Mouse (Mus musculus) stomach, embryonic 16.5 days (tissue): Measurements from ENCODE around the gene Igf1r. TPM values are rescaled to one million over a fixed set of nuclear protein-coding genes. Genes with fewer than 3 reads are reported as not detected.

ENCODE experiments used
- ATAC-seq: fragments of 200-750 bp; cut with Nextera tagmentation; 2 replicates; pipeline ENCODE4 v1.8.0; 2017; ENCODE audit warnings: moderate number of reproducible peaks, moderate TSS enrichment; ENCODE audit not compliant: insufficient read depth, low FRiP score
- H3K27ac ChIP-seq: fragments of 300-500 bp; sonication (generic); 2 replicates; pipeline ENCODE4 v1.5.1; 2014; ENCODE audit warnings: low read length
- H3K27me3 ChIP-seq: fragments of 300-500 bp; sonication (generic); 2 replicates; pipeline ENCODE4 v1.6.1; 2014; ENCODE audit warnings: low read length, control low read depth, mixed read lengths; ENCODE audit not compliant: control insufficient read depth, insufficient read depth
- H3K36me3 ChIP-seq: fragments of 300-500 bp; sonication (generic); 2 replicates; pipeline ENCODE4 v1.6.1; 2014; ENCODE audit warnings: low read length; ENCODE audit not compliant: control insufficient read depth, insufficient read depth
- H3K4me1 ChIP-seq: fragments of 300-500 bp; sonication (generic); 2 replicates; pipeline ENCODE4 v1.6.1; 2014; ENCODE audit warnings: low read length, control low read depth, mixed read lengths; ENCODE audit not compliant: control insufficient read depth, insufficient read depth
- H3K4me2 ChIP-seq: fragments of 300-500 bp; sonication (generic); 2 replicates; pipeline ENCODE4 v1.6.1; 2014; ENCODE audit warnings: low read depth, low read length, mixed read lengths
- H3K4me3 ChIP-seq: fragments of 300-500 bp; sonication (generic); replicated peaks from 2 replicates; pipeline ENCODE4 v1.5.1; 2014; ENCODE audit warnings: mild to moderate bottlenecking, low read length
- H3K9ac ChIP-seq: fragments of 300-500 bp; sonication (generic); 2 replicates; pipeline ENCODE4 v1.6.1; 2014; ENCODE audit warnings: low read length
- H3K9me3 ChIP-seq: fragments of 300-500 bp; sonication (generic); replicated peaks from 2 replicates; pipeline ENCODE4 v1.6.1; 2016; ENCODE audit warnings: low read length, control low read depth; ENCODE audit not compliant: control insufficient read depth
- WGBS: fragments of 180-500 bp; shearing (Covaris S2); extraction: QIAGEN DNeasy Blood & Tissue Kit; methylation state at CpG from one replicate; pipeline ENCODE4 v1.1.7; 2014; 5-methylcytosine and 5-hydroxymethylcytosine counted together
- polyA plus RNA-seq: library from polyadenylated mRNA; unstranded; fragments of >200 nt; fragmentation: Nextera tagmentation; extraction: Ambion mirVana; gene quantifications from 2 replicates; pipeline ENCODE4 v1.2.1, GENCODE M21; 2015

Igf1r gene
- polyA plus RNA-seq, 1 experiment from 2014 or later: 15.0 TPM

GRCm38 (mm10) chr7:67989376-67989775, 36.7 kb downstream of the Igf1r start:
- WGBS: 50% methylated on average over 2 of the region's 2 CpGs
- Histone ChIP-seq H3K4me1 (peaks cover 25% of the 10 kb centered on the region), H3K27me3 (no peaks in the 10 kb centered on the region), H3K36me3 (no peaks in the 10 kb centered on the region), H3K9me3 (no peaks in the 10 kb centered on the region), H3K4me3 (no peak overlapping the region), H3K9ac (no peak overlapping the region), H3K27ac (no peak overlapping the region), H3K4me2 (no peak overlapping the region)
- ATAC-seq: no peak

- Histone ChIP-seq H3K27me3 (no peaks in the 10 kb centered on the region), H3K4me1 (peaks cover 21% of the 10 kb centered on the region), H3K4me3 (no peak overlapping the region), H3K27ac (no peak overlapping the region), H3K9me3 (no peaks in the 10 kb centered on the region), H3K4me2 (no peak overlapping the region), H3K9ac (no peak overlapping the region), H3K36me3 (no peaks in the 10 kb centered on the region)
- 83% methylated on average over 4 of the region's 4 CpGs for WGBS
- no peak for ATAC-seq
These were observed 41.0 kb downstream of the Igf1r start for GRCm38 (mm10) chr7:67993614-67994013.

DNA sequence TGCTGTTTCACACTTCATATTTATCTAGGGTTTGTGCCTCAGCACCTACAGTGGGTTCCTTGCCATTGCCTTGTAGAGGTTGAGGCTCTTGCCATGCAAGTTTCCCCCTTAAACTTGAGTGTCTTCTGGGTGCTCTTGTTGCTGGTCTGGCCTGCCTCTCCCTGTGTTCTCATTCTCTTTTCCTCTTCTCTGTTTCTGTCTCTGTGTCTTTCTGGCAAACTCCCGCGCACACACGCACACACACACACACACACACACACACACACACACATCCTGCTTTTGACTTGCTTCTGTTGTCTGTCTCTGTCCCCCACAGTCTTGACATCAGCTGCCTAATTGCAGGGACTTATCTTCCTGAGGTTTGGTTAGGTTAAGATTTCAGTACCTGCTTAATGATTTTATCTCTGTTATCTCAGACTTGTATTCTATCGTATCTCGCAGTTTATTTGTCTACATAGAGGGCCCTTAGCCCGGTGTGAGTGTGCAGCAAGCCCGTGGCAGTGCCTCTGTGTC, 41.8 kb downstream of the Igf1r start:
- Histone ChIP-seq H3K36me3 (no peaks in the 10 kb centered on the region), H3K4me1 (peaks cover 28% of the 10 kb centered on the region), H3K27ac (no peak overlapping the region), H3K4me3 (no peak overlapping the region), H3K4me2 (no peak overlapping the region), H3K27me3 (no peaks in the 10 kb centered on the region), H3K9ac (no peak overlapping the region), H3K9me3 (no peaks in the 10 kb centered on the region)
- 55% methylated on average over 7 of the region's 7 CpGs for WGBS
- no peak for ATAC-seq

DNA sequence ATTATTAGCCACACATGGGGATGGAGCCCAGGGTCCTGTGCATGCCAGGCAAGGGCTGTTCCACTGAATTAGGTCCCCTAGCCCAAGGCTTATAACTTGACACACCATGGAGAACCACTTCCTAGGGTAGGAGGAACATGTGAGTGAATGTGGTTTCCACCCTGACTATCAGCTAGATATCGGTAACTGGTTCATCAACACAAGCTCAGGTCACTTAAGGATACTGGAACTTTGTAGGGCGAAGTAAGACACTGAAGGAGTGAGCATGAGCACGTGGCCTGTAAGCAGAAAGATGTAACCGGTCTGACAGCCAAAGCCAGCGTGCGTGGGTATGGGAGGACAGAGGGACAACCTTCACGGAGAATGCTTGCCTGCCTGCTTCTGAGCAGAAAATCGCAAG, 42.6 kb downstream of the Igf1r start:
- H3K4me2 ChIP-seq: no peak overlapping the region
- H3K9me3 ChIP-seq: no peaks in the 10 kb centered on the region
- H3K27ac ChIP-seq: no peak overlapping the region
- H3K36me3 ChIP-seq: no peaks in the 10 kb centered on the region
- H3K9ac ChIP-seq: no peak overlapping the region
- whole genome bisulfite sequencing: 61% methylated on average over 8 of the region's 8 CpGs
- H3K4me1 ChIP-seq: peaks cover 30% of the 10 kb centered on the region
- no peak overlapping the region for H3K4me3 ChIP-seq
- H3K27me3 ChIP-seq: no peaks in the 10 kb centered on the region
- ATAC-seq: no peak

GRCm38 (mm10) chr7:67996202-67996960, 43.8 kb downstream of the Igf1r start:
- WGBS: 26% methylated on average over 12 of the region's 12 CpGs
- no peak overlapping the region for H3K27ac ChIP-seq
- no peak overlapping the region for H3K4me2 ChIP-seq
- H3K36me3 ChIP-seq: no peaks in the 10 kb centered on the region
- H3K4me1 ChIP-seq: peaks cover 30% of the 10 kb centered on the region
- H3K27me3 ChIP-seq: no peaks in the 10 kb centered on the region
- H3K4me3 ChIP-seq: no peak overlapping the region
- H3K9ac ChIP-seq: no peak overlapping the region
- no peaks in the 10 kb centered on the region for H3K9me3 ChIP-seq
- no peak for ATAC-seq

GRCm38 (mm10) chr7:68001269-68001668, 48.6 kb downstream of the Igf1r start:
- no peak overlapping the region for H3K27ac ChIP-seq
- WGBS: 85% methylated on average over 5 of the region's 5 CpGs
- no peak for ATAC-seq
- peaks cover 6% of the 10 kb centered on the region for H3K36me3 ChIP-seq
- no peak overlapping the region for H3K4me2 ChIP-seq
- H3K27me3 ChIP-seq: no peaks in the 10 kb centered on the region
- no peak overlapping the region for H3K9ac ChIP-seq
- no peak overlapping the region for H3K4me3 ChIP-seq
- H3K9me3 ChIP-seq: no peaks in the 10 kb centered on the region
- H3K4me1 ChIP-seq: peaks cover 19% of the 10 kb centered on the region

DNA sequence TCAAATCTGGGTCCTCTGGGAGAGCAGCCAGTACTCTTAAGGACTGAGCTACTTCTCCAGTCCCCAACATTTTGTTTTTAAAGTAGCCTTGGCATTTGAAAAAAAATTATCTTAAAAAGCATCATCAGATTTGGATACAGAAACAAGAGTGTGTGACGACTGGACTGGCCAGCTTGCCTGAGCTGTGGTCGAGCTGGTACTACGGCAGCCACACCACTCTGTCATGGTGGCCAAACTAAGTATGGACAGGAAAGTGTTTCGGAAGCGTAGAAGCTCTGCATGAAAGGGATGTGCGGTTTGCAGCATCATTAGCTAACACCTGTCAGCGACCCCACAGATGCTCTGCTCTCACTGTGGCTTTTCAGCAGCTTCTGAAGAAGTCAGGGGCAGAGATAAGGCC, 53.4 kb downstream of the Igf1r start:
- WGBS: 93% methylated on average over 7 of the region's 7 CpGs
- ATAC-seq: no peak
- H3K4me2 ChIP-seq: no peak overlapping the region
- no peaks in the 10 kb centered on the region; the same call in 1 of the 2 replicates for H3K4me1 ChIP-seq
- H3K36me3 ChIP-seq: peaks cover 6% of the 10 kb centered on the region
- no peak overlapping the region for H3K4me3 ChIP-seq
- H3K9me3 ChIP-seq: no peaks in the 10 kb centered on the region
- no peak overlapping the region for H3K27ac ChIP-seq
- no peaks in the 10 kb centered on the region for H3K27me3 ChIP-seq
- no peak overlapping the region for H3K9ac ChIP-seq

DNA sequence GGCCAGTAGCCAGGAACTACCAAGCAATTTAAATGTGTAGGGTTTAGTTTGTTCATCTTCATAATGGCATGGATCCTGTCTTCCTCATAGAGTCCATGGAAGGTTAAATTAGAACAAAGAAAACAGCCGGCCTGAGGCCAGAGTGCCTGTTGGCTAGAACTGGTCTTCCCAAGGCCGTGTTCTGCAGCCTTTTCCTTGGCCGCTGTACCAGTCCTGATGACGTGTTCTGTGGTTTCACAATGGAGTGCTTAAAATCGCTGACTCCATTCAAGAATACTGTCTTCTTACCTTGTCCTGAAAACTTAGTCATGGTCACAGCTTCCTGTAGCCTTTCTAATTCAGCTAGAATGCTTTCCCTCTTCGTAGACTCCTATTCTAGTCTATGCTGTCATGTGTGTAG, 53.9 kb downstream of the Igf1r start:
- Histone ChIP-seq H3K36me3 (peaks cover 6% of the 10 kb centered on the region), H3K4me1 (peaks cover under 1% of the 10 kb centered on the region; the same call in 1 of the 2 replicates), H3K4me3 (no peak overlapping the region), H3K9me3 (no peaks in the 10 kb centered on the region), H3K4me2 (no peak overlapping the region), H3K27me3 (no peaks in the 10 kb centered on the region), H3K27ac (no peak overlapping the region), H3K9ac (no peak overlapping the region)
- ATAC-seq: no peak
- 86% methylated on average over 6 of the region's 6 CpGs for WGBS

DNA sequence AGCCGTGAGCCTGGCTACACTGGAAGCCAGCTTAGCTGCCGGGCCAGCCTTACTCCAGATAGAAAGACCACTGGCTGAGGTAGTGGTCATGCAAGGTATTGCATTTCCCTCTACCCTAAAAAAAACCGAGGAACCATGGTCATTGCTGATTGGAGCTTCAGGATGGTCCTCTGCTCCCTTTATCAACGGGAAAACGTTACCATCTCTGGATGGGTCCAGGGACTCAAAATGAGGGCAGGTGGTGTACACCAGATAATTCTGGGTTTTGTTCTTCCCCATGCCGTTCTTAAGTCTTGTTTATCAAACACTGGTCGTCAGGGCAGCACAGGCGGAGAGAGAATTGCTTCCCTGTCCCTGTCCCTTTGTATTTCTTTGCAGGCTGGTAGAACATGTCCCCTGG, 57.0 kb downstream of the Igf1r start:
- ATAC-seq: no peak
- H3K4me2 ChIP-seq: no peak overlapping the region

More for the DNA sequence above, 57.0 kb downstream of the Igf1r start:
- Histone ChIP-seq H3K4me3 (no peak overlapping the region), H3K27me3 (no peaks in the 10 kb centered on the region), H3K36me3 (no peaks in the 10 kb centered on the region; the same call in 1 of the 2 replicates), H3K9me3 (no peaks in the 10 kb centered on the region), H3K4me1 (peaks cover 19% of the 10 kb centered on the region), H3K9ac (no peak overlapping the region), H3K27ac (no peak overlapping the region)
- 69% methylated on average over 8 of the region's 8 CpGs for WGBS
